Mouse (Mus musculus): ENCODE results near the gene Kank3.

GRCm38 (mm10) chr17:33824084-33824996 is 14.0 kb downstream of the Kank3 start, which contains the start of the genes Rps28 and Ndufa7:
- no peak for TF ChIP-seq CTCF (IDR thresholded peaks at IDR 0.05; ENCODE audit: low read depth)
- peak; percentile 97 for TF ChIP-seq EP300 (IDR thresholded peaks at IDR 0.05; ENCODE audit: low read depth)

All from heart, postnatal 0 days (tissue).